Mouse (Mus musculus) kidney, adult 2 months (tissue): ENCODE results near the gene Olfr1290.

Experiments used
- CTCF ChIP-seq: fragments of 200-500 bp; conservative IDR thresholded peaks from 2 replicates; pipeline ENCODE4 v1.5.1; 2011; ENCODE audit warnings: low read depth, mild to moderate bottlenecking, control low read depth, low read length, moderate library complexity, mixed read lengths; ENCODE audit not compliant: insufficient read depth, insufficient read length
- POLR2A ChIP-seq: fragments of 200-500 bp; IDR thresholded peaks from one replicate; pipeline ENCODE4 v1.6.1; 2011; ENCODE audit warnings: low read depth, low read length, control low read depth

DNA sequence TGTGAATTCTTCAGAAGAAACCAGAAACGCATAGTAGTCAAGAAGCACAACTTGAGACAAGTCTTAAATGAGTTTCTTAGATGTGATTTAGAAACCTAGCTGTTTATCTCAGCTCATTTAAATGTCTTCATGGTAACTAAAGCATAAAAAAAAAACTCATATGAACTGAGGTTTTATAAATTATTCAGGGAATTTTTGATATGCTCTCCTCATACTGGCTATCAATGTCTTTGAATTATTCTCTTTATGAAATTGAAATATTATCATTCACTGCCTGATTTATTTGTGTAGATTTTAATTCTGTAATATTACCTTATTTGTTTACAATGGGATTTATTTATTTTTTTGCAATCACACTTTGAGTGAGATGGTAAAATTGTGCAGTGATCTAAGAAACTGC lies 13.1 kb downstream of the Olfr1290 start, which contains the start of gene Olfr1289:
- no peak for TF ChIP-seq CTCF
- TF ChIP-seq POLR2A: no peak
